Mouse (Mus musculus) embryonic facial prominence, embryonic 12.5 days (tissue): ENCODE data around the gene Ldlrad3. TPM values are rescaled to one million over a fixed set of nuclear protein-coding genes. Genes with fewer than 3 reads are reported as not detected.

Source experiments
- ATAC-seq: fragments of 200-750 bp; cut with Nextera tagmentation; 2 replicates; pipeline ENCODE4 v1.8.0; 2017; ENCODE audit not compliant: insufficient number of reproducible peaks, insufficient read depth, low FRiP score, low TSS enrichment
- H3K27ac ChIP-seq: fragments of 300-500 bp; sonication (generic); 2 replicates; pipeline ENCODE4 v1.5.1; 2016; ENCODE audit warnings: mild to moderate bottlenecking
- H3K27me3 ChIP-seq: fragments of 300-500 bp; sonication (generic); 2 replicates; pipeline ENCODE4 v1.6.1; 2016; ENCODE audit warnings: mild to moderate bottlenecking, moderate library complexity
- H3K36me3 ChIP-seq: fragments of 300-500 bp; sonication (generic); 2 replicates; pipeline ENCODE4 v1.6.1; 2016; ENCODE audit warnings: mild to moderate bottlenecking
- H3K4me1 ChIP-seq: fragments of 300-500 bp; sonication (generic); 2 replicates; pipeline ENCODE4 v1.6.1; 2016
- H3K4me2 ChIP-seq: fragments of 300-500 bp; sonication (generic); replicated peaks from 2 replicates; pipeline ENCODE4 v1.6.1; 2016; ENCODE audit warnings: mild to moderate bottlenecking, moderate library complexity
- H3K4me3 ChIP-seq: fragments of 300-500 bp; sonication (generic); 2 replicates; pipeline ENCODE4 v1.5.1; 2016; ENCODE audit warnings: mild to moderate bottlenecking
- H3K9ac ChIP-seq: fragments of 300-500 bp; sonication (generic); 2 replicates; pipeline ENCODE4 v1.6.1; 2016; ENCODE audit warnings: mild to moderate bottlenecking, moderate library complexity
- H3K9me3 ChIP-seq: fragments of 300-500 bp; sonication (generic); 2 replicates; pipeline ENCODE4 v1.6.1; 2016; ENCODE audit warnings: mild to moderate bottlenecking, moderate library complexity
- WGBS: fragments of 180-500 bp; shearing (Covaris S2); methylation state at CpG from one replicate; pipeline ENCODE4 v1.1.7; 2016; 5-methylcytosine and 5-hydroxymethylcytosine counted together
- polyA plus RNA-seq: library from polyadenylated mRNA; unstranded; fragments of >200 nt; fragmentation: Nextera tagmentation; extraction: Ambion mirVana; gene quantifications from 2 replicates; pipeline ENCODE4 v1.2.1, GENCODE M21; 2016

The Ldlrad3 gene
- polyA plus RNA-seq, 1 experiment from 2014 or later = 55.7 TPM

GRCm38 (mm10) chr2:102087787-102088186 lies 98.4 kb downstream of the Ldlrad3 start:
- Histone ChIP-seq H3K27me3 (no peaks in the 10 kb centered on the region), H3K4me3 (no peak overlapping the region), H3K36me3 (0 out of 2 replicates have a peak, but pooled peaks cover 7% of the 10 kb centered on the region), H3K9ac (no peak overlapping the region), H3K9me3 (no peaks in the 10 kb centered on the region), H3K4me1 (peaks cover 14% of the 10 kb centered on the region), H3K27ac (no peak overlapping the region), H3K4me2 (no peak overlapping the region)
- ATAC-seq = no peak
- 93% methylated on average over 5 of the region's 5 CpGs for WGBS

GRCm38 (mm10) chr2:102086583-102086982 lies 99.6 kb downstream of the Ldlrad3 start:
- Histone ChIP-seq H3K27me3 (no peaks in the 10 kb centered on the region), H3K4me3 (no peak overlapping the region), H3K9ac (no peak overlapping the region), H3K9me3 (0 out of 2 replicates have a peak, but pooled peaks cover 3% of the 10 kb centered on the region), H3K36me3 (peaks cover 12% of the 10 kb centered on the region), H3K4me2 (no peak overlapping the region), H3K4me1 (peaks cover 3% of the 10 kb centered on the region), H3K27ac (no peak overlapping the region)
- 97% methylated on average over 23 of the region's 23 CpGs for WGBS
- ATAC-seq = no peak

- H3K27me3 ChIP-seq = no peaks in the 10 kb centered on the region
- no peak for ATAC-seq
- no peaks in the 10 kb centered on the region for H3K4me1 ChIP-seq
- peaks cover 17% of the 10 kb centered on the region for H3K36me3 ChIP-seq
- no peak overlapping the region for H3K9ac ChIP-seq
- 0 out of 2 replicates have a peak, but pooled peaks cover 3% of the 10 kb centered on the region for H3K9me3 ChIP-seq
- no peak overlapping the region for H3K27ac ChIP-seq
- H3K4me3 ChIP-seq = no peak overlapping the region
- no peak overlapping the region for H3K4me2 ChIP-seq
Measured at GRCm38 (mm10) chr2:102082782-102083181, 103.4 kb downstream of the Ldlrad3 start.

- no peak overlapping the region for H3K4me2 ChIP-seq
Measured at GRCm38 (mm10) chr2:102077554-102077953, 108.6 kb downstream of the Ldlrad3 start.

GRCm38 (mm10) chr2:102076237-102076636 lies 109.9 kb downstream of the Ldlrad3 start:
- no peak overlapping the region for H3K27ac ChIP-seq
- no peak overlapping the region for H3K9ac ChIP-seq
- no peak overlapping the region for H3K4me2 ChIP-seq
- no peaks in the 10 kb centered on the region for H3K27me3 ChIP-seq
- H3K36me3 ChIP-seq = peaks cover 14% of the 10 kb centered on the region
- no peaks in the 10 kb centered on the region for H3K4me1 ChIP-seq
- H3K9me3 ChIP-seq = no peaks in the 10 kb centered on the region
- ATAC-seq = no peak
- WGBS = 94% methylated on average over 6 of the region's 6 CpGs
- H3K4me3 ChIP-seq = no peak overlapping the region

More at GRCm38 (mm10) chr2:102077554-102077953, 108.6 kb downstream of the Ldlrad3 start:
- Histone ChIP-seq H3K4me1 (no peaks in the 10 kb centered on the region), H3K36me3 (peaks cover 22% of the 10 kb centered on the region), H3K9me3 (0 out of 2 replicates have a peak, but pooled peaks cover 3% of the 10 kb centered on the region), H3K4me3 (no peak overlapping the region), H3K9ac (no peak overlapping the region), H3K27me3 (no peaks in the 10 kb centered on the region), H3K27ac (no peak overlapping the region)
- no peak for ATAC-seq
- WGBS = 48% methylated on average over 4 of the region's 4 CpGs

- peaks cover 11% of the 10 kb centered on the region; the same call in 1 of the 2 replicates for H3K36me3 ChIP-seq
- no peak for ATAC-seq
- H3K9ac ChIP-seq = no peak overlapping the region
- WGBS = 96% methylated on average over 6 of the region's 6 CpGs
- H3K27me3 ChIP-seq = no peaks in the 10 kb centered on the region
- H3K4me1 ChIP-seq = 0 out of 2 replicates have a peak, but pooled peaks cover 2% of the 10 kb centered on the region
- H3K4me3 ChIP-seq = no peak overlapping the region
- no peaks in the 10 kb centered on the region for H3K9me3 ChIP-seq
- no peak overlapping the region for H3K27ac ChIP-seq
- H3K4me2 ChIP-seq = no peak overlapping the region
Measured at GRCm38 (mm10) chr2:102073266-102074037, 112.7 kb downstream of the Ldlrad3 start.

GRCm38 (mm10) chr2:102072859-102073258 lies 113.3 kb downstream of the Ldlrad3 start:
- ATAC-seq = no peak
- H3K4me2 ChIP-seq = no peak overlapping the region
- WGBS = 78% methylated on average over 4 of the region's 4 CpGs
- H3K27ac ChIP-seq = no peak overlapping the region
- no peaks in the 10 kb centered on the region for H3K9me3 ChIP-seq
- no peak overlapping the region for H3K4me3 ChIP-seq
- no peak overlapping the region for H3K9ac ChIP-seq
- no peaks in the 10 kb centered on the region for H3K27me3 ChIP-seq
- peaks cover 7% of the 10 kb centered on the region; the same call in 1 of the 2 replicates for H3K4me1 ChIP-seq
- H3K36me3 ChIP-seq = peaks cover 11% of the 10 kb centered on the region; the same call in 1 of the 2 replicates

- no peak overlapping the region for H3K27ac ChIP-seq
- H3K9ac ChIP-seq = no peak overlapping the region
- H3K4me2 ChIP-seq = no peak overlapping the region
- H3K4me1 ChIP-seq = peaks cover 7% of the 10 kb centered on the region; the same call in 1 of the 2 replicates
- no peaks in the 10 kb centered on the region for H3K9me3 ChIP-seq
- H3K36me3 ChIP-seq = peaks cover 11% of the 10 kb centered on the region; the same call in 1 of the 2 replicates
- no peak overlapping the region for H3K4me3 ChIP-seq
- ATAC-seq = no peak
- WGBS = 88% methylated on average over 10 of the region's 10 CpGs
- H3K27me3 ChIP-seq = no peaks in the 10 kb centered on the region
Measured at GRCm38 (mm10) chr2:102071022-102071717, 115.0 kb downstream of the Ldlrad3 start.

GRCm38 (mm10) chr2:102064826-102065441 lies 121.3 kb downstream of the Ldlrad3 start:
- no peak overlapping the region for H3K4me2 ChIP-seq
- H3K9ac ChIP-seq = no peak overlapping the region
- WGBS = 86% methylated on average over 8 of the region's 8 CpGs
- no peaks in the 10 kb centered on the region for H3K27me3 ChIP-seq
- no peak overlapping the region for H3K27ac ChIP-seq
- no peak for ATAC-seq
- peaks cover 3% of the 10 kb centered on the region; the same call in 1 of the 2 replicates for H3K36me3 ChIP-seq
- no peak overlapping the region for H3K4me3 ChIP-seq
- H3K9me3 ChIP-seq = no peaks in the 10 kb centered on the region
- H3K4me1 ChIP-seq = peaks cover 7% of the 10 kb centered on the region; the same call in 1 of the 2 replicates

GRCm38 (mm10) chr2:102063906-102064505 lies 122.2 kb downstream of the Ldlrad3 start:
- Histone ChIP-seq H3K4me3 (no peak overlapping the region), H3K9ac (no peak overlapping the region), H3K27ac (no peak overlapping the region), H3K4me1 (peaks cover 7% of the 10 kb centered on the region; the same call in 1 of the 2 replicates), H3K36me3 (peaks cover 3% of the 10 kb centered on the region; the same call in 1 of the 2 replicates), H3K4me2 (no peak overlapping the region), H3K27me3 (no peaks in the 10 kb centered on the region), H3K9me3 (no peaks in the 10 kb centered on the region)
- no peak for ATAC-seq
- 86% methylated on average over 7 of the region's 7 CpGs for WGBS

GRCm38 (mm10) chr2:102062861-102063468 lies 123.2 kb downstream of the Ldlrad3 start:
- Histone ChIP-seq H3K9me3 (no peaks in the 10 kb centered on the region), H3K4me1 (peaks cover under 1% of the 10 kb centered on the region; the same call in 1 of the 2 replicates), H3K4me2 (no peak overlapping the region), H3K4me3 (no peak overlapping the region), H3K36me3 (peaks cover 9% of the 10 kb centered on the region; the same call in 1 of the 2 replicates), H3K27ac (no peak overlapping the region), H3K27me3 (no peaks in the 10 kb centered on the region), H3K9ac (no peak overlapping the region)
- ATAC-seq = no peak
- 91% methylated on average over 7 of the region's 7 CpGs for WGBS
